Mouse (Mus musculus): ENCODE measurements at regions not wholly inside any gene's neighbourhood (a gene's known extent, or its start where the extent isn't known, plus 50 kb on each side); places are given as distances from the start of the nearest gene placed in this dataset.

- peak; percentile 35 to 41 for DNase-seq (ENCODE audit: low spot score in 2 of 2)
- intact Hi-C loops (cut with DNase I) = no loop called here
Measured at GRCm38 (mm10) chr11:9739098-9739497, 547.4 kb downstream of the Abca13 start.

GRCm38 (mm10) chr11:9780240-9780901 lies 588.6 kb downstream of the Abca13 start:
- no peak for DNase-seq (ENCODE audit: low spot score in 2 of 2)
- intact Hi-C loops (cut with DNase I) = no loop called here

GRCm38 (mm10) chr11:9793175-9793828 lies 601.6 kb downstream of the Abca13 start:
- intact Hi-C loops (cut with DNase I) = no loop called here
- DNase-seq (ENCODE audit: low spot score in 2 of 2) = no peak

DNA sequence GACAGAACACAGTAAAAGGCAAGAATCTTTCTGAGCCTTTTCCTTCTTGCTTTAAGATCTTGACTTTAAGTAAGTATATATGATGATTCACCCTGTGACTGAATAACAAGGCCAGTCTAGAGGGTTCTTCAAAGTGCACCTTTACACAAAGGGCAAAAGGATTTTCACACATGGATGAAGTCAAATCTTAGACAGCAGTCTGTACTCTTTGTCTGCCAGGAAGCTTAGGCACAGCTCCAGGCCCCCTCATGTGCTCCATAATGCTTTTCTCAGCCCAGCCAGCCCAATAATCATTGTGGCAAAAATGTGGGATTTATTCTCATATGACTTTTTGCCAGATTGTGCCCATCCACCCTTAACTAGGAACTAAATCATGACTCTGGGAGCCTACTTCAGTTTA lies 647.9 kb downstream of the Abca13 start:
- intact Hi-C loops (cut with DNase I) = no loop called here
- DNase-seq (ENCODE audit: low spot score in 2 of 2) = no peak

DNA sequence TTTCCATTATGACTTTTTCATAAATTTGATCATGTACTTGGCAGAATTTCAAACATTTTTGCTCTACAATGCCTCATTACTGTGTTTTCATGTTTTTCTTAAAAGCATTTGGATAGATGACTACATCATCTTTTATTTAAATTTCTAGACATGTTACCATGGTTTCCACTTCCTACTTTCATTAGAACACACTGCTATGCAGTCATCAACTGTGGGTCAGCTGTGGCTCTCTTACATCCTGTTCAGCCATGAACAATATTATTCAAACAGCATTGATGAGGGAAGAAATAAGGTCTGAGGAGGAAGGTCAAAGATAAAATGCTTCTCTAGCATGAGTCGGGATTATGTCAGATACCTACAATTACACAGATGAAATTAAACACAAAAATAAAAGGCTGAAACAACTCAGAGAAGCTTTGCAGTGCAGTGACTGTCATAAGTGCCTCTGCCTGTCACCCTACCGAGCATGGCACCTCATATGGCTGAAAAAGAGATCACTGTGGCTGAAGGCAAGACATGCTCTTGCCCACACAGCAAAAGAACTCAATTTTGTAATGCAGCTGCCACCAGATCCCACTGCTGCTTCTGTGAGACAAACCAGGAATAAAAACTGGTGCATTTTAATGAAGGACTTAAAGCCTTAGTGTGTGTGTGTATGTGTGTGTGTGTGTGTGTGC lies 676.9 kb downstream of the Abca13 start:
- DNase-seq (ENCODE audit: low spot score in 2 of 2) = no peak
- intact Hi-C loops (cut with DNase I) = no loop called here
